Mouse (Mus musculus): ENCODE measurements around the gene Arhgap45. TPM values are rescaled to one million over a fixed set of nuclear protein-coding genes. Genes with fewer than 3 reads are reported as not detected.

Arhgap45 gene
- total RNA-seq, 2 experiments from 2014 or later: 135 to 235 TPM

DNA sequence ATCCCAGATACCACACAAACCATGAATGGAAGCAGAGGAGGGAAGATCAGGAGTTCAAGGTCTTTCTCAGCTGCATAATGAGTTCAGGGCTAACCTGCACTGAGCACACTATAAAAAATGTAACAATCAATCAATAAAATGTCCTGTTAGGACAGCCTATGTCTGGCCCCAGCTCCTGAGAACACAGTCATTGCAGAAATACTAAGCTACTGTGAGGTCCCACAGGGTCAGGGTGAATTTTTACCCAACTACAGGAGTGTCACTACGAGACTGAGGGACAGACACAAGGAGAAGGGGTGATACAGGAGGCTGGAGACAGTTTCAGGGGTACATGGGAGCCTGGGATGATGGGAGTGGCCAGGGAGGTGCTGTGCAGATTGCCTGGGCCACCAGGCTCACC lies 61.9 kb downstream of the Arhgap45 start:
- ATAC-seq (ENCODE audit: poor library complexity, severe bottlenecking): no peak

- ATAC-seq (ENCODE audit: poor library complexity, severe bottlenecking): 0 out of 2 replicates have a peak, but pooled peaks have one; percentile 9
These were observed 64.1 kb downstream of the Arhgap45 start for GRCm38 (mm10) chr10:80080396-80081070.

Other genes with a start within 250 kb of the Arhgap45 start
Only the 30 nearest of the 34 such genes appear.
- gene Prss57, start 225.7 kb upstream of the Arhgap45 start, total RNA-seq (2015): 2.7 and 5.6 TPM in 2 replicates
- 1.2 and 1.8 TPM in 2 replicates for gene Prss57, start 225.7 kb upstream of the Arhgap45 start, total RNA-seq (2017)
- gene Palm, start 223.1 kb upstream of the Arhgap45 start, total RNA-seq (2015): 39.3 and 42.2 TPM in 2 replicates
- 30.2 and 35.5 TPM in 2 replicates for gene Palm, start 223.1 kb upstream of the Arhgap45 start, total RNA-seq (2017)
- gene Misp, start 195.7 kb upstream of the Arhgap45 start, total RNA-seq (2015): not detected in 2 replicates
- not detected in 2 replicates for gene Misp, start 195.7 kb upstream of the Arhgap45 start, total RNA-seq (2017)
- 138 and 144 TPM in 2 replicates for gene Ptbp1, start 162.2 kb upstream of the Arhgap45 start, total RNA-seq (2015)
- gene Ptbp1, start 162.2 kb upstream of the Arhgap45 start, total RNA-seq (2017): 97.9 and 133 TPM in 2 replicates
- 322 and 372 TPM in 2 replicates for gene Prtn3, start 142.2 kb upstream of the Arhgap45 start, total RNA-seq (2015)
- 92.6 and 97.3 TPM in 2 replicates for gene Prtn3, start 142.2 kb upstream of the Arhgap45 start, total RNA-seq (2017)
- 6.2 and 10.6 TPM in 2 replicates for gene Plppr3, start 142.0 kb upstream of the Arhgap45 start, total RNA-seq (2015)
- gene Plppr3, start 142.0 kb upstream of the Arhgap45 start, total RNA-seq (2017): 13.2 and 17.6 TPM in 2 replicates
- gene Elane, start 130.4 kb upstream of the Arhgap45 start, total RNA-seq (2015): 348 and 366 TPM in 2 replicates
- gene Elane, start 130.4 kb upstream of the Arhgap45 start, total RNA-seq (2017): 161 and 164 TPM in 2 replicates
- not detected in 2 replicates for gene Cfd, start 125.8 kb upstream of the Arhgap45 start, total RNA-seq (2015)
- gene Cfd, start 125.8 kb upstream of the Arhgap45 start, total RNA-seq (2017): not detected in 2 replicates
- gene Med16, start 107.7 kb upstream of the Arhgap45 start, total RNA-seq (2015): 12.0 and 13.6 TPM in 2 replicates
- gene Med16, start 107.7 kb upstream of the Arhgap45 start, total RNA-seq (2017): 17.5 and 18.0 TPM in 2 replicates
- not detected in 2 replicates for gene Gm26602, start 105.8 kb upstream of the Arhgap45 start, total RNA-seq (2015)
- not detected in 2 replicates for gene Gm26602, start 105.8 kb upstream of the Arhgap45 start, total RNA-seq (2017)
- gene Kiss1r, start 99.7 kb upstream of the Arhgap45 start, total RNA-seq (2015): 0.18 and 0.29 TPM in 2 replicates
- gene Kiss1r, start 99.7 kb upstream of the Arhgap45 start, total RNA-seq (2017): 0.26 and 0.77 TPM in 2 replicates
- gene R3hdm4, start 95.4 kb upstream of the Arhgap45 start, total RNA-seq (2015): 118 and 121 TPM in 2 replicates
- 92.1 and 134 TPM in 2 replicates for gene R3hdm4, start 95.4 kb upstream of the Arhgap45 start, total RNA-seq (2017)
- gene Arid3a, start 89.6 kb upstream of the Arhgap45 start, total RNA-seq (2015): 36.7 and 38.7 TPM in 2 replicates
- gene Arid3a, start 89.6 kb upstream of the Arhgap45 start, total RNA-seq (2017): 59.2 and 67.8 TPM in 2 replicates
- gene Wdr18, start 56.5 kb upstream of the Arhgap45 start, total RNA-seq (2015): 10.6 and 15.7 TPM in 2 replicates
- 7.8 TPM in 2 replicates for gene Wdr18, start 56.5 kb upstream of the Arhgap45 start, total RNA-seq (2017)
- not detected in 2 replicates for gene Grin3b, start 45.9 kb upstream of the Arhgap45 start, total RNA-seq (2015)
- gene Grin3b, start 45.9 kb upstream of the Arhgap45 start, total RNA-seq (2017): 0.18 TPM in 1 of 2 replicates, not detected in the other
- gene Tmem259, start 32.3 kb upstream of the Arhgap45 start, total RNA-seq (2015): 51.6 and 52.2 TPM in 2 replicates
- 52.1 and 53.2 TPM in 2 replicates for gene Tmem259, start 32.3 kb upstream of the Arhgap45 start, total RNA-seq (2017)
- 174 and 175 TPM in 2 replicates for gene Cnn2, start 28.1 kb upstream of the Arhgap45 start, total RNA-seq (2015)
- gene Cnn2, start 28.1 kb upstream of the Arhgap45 start, total RNA-seq (2017): 286 and 299 TPM in 2 replicates
- 32.6 and 34.7 TPM in 2 replicates for gene Abca7, start 20.2 kb upstream of the Arhgap45 start, total RNA-seq (2015)
- gene Abca7, start 20.2 kb upstream of the Arhgap45 start, total RNA-seq (2017): 33.6 and 37.4 TPM in 2 replicates
- 70.2 and 70.7 TPM in 2 replicates for gene Polr2e, start 23.1 kb downstream of the Arhgap45 start, total RNA-seq (2015)
- 58.4 and 69.2 TPM in 2 replicates for gene Polr2e, start 23.1 kb downstream of the Arhgap45 start, total RNA-seq (2017)
- gene Gpx4, start 30.5 kb downstream of the Arhgap45 start, total RNA-seq (2015): 259 and 303 TPM in 2 replicates
- 375 and 378 TPM in 2 replicates for gene Gpx4, start 30.5 kb downstream of the Arhgap45 start, total RNA-seq (2017)
- 32.4 and 33.0 TPM in 2 replicates for gene Sbno2, start 88.9 kb downstream of the Arhgap45 start, total RNA-seq (2015)
- 41.9 and 46.7 TPM in 2 replicates for gene Sbno2, start 88.9 kb downstream of the Arhgap45 start, total RNA-seq (2017)
- gene Stk11, start 99.2 kb downstream of the Arhgap45 start, total RNA-seq (2015): 58.0 and 60.7 TPM in 2 replicates
- gene Stk11, start 99.2 kb downstream of the Arhgap45 start, total RNA-seq (2017): 142 and 146 TPM in 2 replicates
- 161 and 162 TPM in 2 replicates for gene Atp5d, start 122.0 kb downstream of the Arhgap45 start, total RNA-seq (2015)
- 31.0 and 34.7 TPM in 2 replicates for gene Atp5d, start 122.0 kb downstream of the Arhgap45 start, total RNA-seq (2017)
- gene Cbarp, start 124.2 kb downstream of the Arhgap45 start, total RNA-seq (2015): 1.6 and 2.2 TPM in 2 replicates
- 1.4 TPM in 1 of 2 replicates, not detected in the other for gene Cbarp, start 124.2 kb downstream of the Arhgap45 start, total RNA-seq (2017)
- 29.5 and 29.6 TPM in 2 replicates for gene Midn, start 131.6 kb downstream of the Arhgap45 start, total RNA-seq (2015)
- 22.4 and 36.1 TPM in 2 replicates for gene Midn, start 131.6 kb downstream of the Arhgap45 start, total RNA-seq (2017)
- 11.7 and 13.8 TPM in 2 replicates for gene Cirbp, start 149.3 kb downstream of the Arhgap45 start, total RNA-seq (2015)
- 29.3 and 32.1 TPM in 2 replicates for gene Cirbp, start 149.3 kb downstream of the Arhgap45 start, total RNA-seq (2017)
- 19.3 and 21.0 TPM in 2 replicates for gene 1600002K03Rik, start 156.3 kb downstream of the Arhgap45 start, total RNA-seq (2015)
- 18.8 and 20.9 TPM in 2 replicates for gene 1600002K03Rik, start 156.3 kb downstream of the Arhgap45 start, total RNA-seq (2017)
- gene Efna2, start 162.8 kb downstream of the Arhgap45 start, total RNA-seq (2015): 0.49 TPM in 1 of 2 replicates, not detected in the other
- 0.12 TPM in 1 of 2 replicates, not detected in the other for gene Efna2, start 162.8 kb downstream of the Arhgap45 start, total RNA-seq (2017)
- gene Mum1, start 209.8 kb downstream of the Arhgap45 start, total RNA-seq (2015): 34.0 and 46.2 TPM in 2 replicates
- gene Mum1, start 209.8 kb downstream of the Arhgap45 start, total RNA-seq (2017): 40.3 and 45.5 TPM in 2 replicates
- gene Ndufs7, start 232.5 kb downstream of the Arhgap45 start, total RNA-seq (2015): 113 and 114 TPM in 2 replicates
- 84.8 and 86.1 TPM in 2 replicates for gene Ndufs7, start 232.5 kb downstream of the Arhgap45 start, total RNA-seq (2017)